Mouse (Mus musculus): ENCODE measurements around the gene Atrn.
A peak's percentile ranks its signal among the peaks of the same experiment; 100 is the strongest.

Gene Atrn

DNA sequence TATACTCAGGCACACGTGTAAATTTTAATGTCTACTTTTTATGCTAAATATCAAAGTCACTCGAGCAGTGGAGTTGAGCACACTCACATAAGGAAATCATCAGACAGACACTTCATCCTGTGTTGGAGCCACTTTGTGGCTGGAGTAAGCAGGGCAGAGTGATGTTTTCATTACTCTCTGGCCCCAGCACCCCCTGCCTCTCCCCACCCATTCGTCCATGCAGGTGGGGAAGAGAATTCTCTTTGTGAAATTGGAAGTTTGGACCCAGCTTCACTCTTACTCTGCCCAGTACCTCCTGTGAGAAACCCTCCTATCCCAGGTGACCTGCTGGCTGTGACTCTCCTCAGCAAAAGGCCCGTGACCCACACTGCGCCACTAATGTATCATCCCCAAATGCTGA is 132.4 kb downstream of the Atrn start:
- no peak for DNase-seq (ENCODE audit: low read depth, low spot score)

DNA sequence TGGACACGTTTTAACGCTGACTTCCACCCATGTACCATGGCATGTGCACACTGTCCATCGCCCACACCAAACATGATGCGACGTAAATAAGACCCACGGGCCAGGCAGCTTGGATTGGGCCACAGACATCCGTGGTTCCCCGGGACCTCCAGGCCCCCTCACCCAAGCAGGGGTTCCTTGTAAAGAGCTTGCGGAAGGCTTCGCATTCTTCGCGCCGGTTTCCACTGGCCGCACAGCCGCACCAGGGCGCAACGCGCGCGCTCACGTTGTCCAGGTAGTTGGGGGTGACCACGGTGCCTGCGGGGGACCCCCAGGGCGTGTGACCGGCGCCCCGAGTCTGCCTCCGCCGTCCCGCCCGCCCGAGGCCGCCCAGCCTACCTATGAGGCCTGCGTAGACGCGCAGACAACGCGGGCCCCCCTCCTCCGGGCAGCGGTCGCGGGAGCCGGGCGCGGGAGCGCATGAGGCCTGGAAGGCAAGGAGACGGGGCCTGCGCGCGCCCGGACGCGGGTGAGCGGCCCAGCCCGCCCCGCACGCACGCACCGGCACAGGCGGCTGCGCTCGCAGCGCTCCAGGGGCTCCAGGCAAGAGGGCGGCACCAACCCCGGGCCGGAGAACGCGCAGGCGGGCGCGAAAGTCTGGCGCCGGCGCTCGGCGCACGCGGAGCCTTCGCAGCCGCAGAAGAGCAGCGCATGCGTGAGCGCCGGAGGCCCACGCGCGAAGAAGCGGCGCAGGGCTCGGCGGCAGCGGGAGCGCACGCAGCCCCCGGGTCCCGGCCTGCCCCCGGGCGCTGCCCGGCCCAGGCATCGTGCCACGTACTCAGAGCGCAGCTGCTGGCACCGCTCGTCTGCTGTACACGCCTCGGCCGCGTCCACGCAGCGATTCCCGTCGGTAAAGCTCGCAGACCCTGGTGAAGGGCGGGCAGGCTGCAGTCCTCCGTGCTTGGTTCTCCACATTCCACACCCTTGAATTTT is 134.8 kb downstream of the Atrn start:
- DNase-seq (ENCODE audit: low read depth, low spot score) = no peak

DNA sequence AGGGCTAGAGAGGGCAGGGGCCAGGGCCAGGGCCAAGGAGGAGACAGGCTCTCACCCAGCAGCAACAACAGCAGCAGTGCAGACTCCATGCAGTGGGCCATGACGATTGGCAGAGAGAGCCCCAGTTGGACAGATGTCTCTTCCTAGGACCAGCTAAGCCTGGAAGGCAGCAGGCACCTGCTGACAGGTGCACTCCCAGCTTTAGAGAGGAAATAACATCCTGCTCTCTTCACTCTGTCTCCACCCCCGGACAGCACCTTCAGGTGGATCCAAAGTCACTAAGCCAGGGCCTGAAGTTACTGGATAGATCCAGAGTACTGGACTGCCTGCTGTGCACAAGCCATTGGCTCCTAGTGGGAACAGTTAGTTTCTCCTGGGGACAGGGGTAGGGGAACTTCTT is 136.7 kb downstream of the Atrn start, which contains the start of gene Gfra4:
TSS of gene Gfra4 (minus strand) at position 101 of the 400 bp plus-strand sequence.
- no peak for DNase-seq (ENCODE audit: low read depth, low spot score)

DNA sequence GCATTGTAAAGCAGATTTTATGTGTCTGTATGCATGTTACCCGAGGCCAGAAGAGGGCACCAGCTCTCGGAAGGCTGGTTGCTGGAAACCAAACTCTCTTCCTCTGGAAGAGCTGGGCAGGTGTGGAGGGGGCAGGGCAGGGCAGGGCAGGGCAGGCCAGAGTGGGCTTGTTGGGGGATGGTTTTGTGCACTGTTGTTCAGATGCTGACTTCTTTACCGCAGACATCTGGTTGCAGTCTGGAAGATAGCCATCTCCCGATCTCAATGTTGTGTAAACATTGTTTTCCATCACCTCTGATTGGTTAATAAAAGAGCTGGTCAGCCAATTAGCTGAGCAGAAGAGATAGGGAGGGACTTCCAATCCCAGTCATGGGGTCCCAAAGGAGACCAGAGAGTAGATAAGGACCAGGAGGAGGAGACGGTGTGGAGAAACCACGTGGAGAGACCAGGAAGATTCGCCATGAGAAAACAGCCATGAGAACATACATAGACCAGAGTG is 138.1 kb downstream of the Atrn start:
- no peak for DNase-seq (ENCODE audit: low read depth, low spot score)

DNA sequence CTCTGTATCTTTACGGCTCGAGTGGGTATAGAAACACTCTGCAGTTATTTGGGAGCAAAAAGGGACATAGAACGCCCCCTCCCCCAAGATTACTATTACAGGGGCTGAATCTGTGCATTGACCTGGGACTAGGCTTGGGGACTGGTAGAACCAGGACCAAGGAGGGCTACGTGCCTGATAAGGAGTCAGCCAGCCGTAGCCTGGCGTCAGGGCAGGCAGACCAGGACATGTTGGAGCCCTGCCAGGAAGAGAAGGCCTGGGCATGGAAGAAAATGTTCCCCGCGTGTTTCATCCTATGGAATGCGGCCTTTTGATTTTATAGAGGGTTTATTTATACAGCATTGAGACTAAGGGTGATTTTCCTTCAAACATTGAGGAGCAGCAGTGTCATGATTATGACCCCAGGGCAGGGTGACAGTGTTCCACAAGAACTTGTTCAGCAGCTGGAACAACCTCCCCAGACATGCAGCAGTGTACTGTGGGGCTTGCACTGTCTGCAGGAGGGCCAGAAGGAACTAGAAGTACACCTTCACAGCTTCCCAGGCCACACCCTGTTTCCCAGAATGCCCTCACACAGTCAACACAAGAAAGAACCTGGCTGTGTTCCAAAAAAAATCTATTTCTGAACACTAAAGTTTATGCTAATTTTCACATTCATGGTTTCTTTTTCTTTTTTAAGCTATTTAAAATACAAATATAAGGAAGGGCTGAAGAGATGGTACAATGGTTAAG is 138.9 kb downstream of the Atrn start:
- DNase-seq (ENCODE audit: low read depth, low spot score) = no peak

DNA sequence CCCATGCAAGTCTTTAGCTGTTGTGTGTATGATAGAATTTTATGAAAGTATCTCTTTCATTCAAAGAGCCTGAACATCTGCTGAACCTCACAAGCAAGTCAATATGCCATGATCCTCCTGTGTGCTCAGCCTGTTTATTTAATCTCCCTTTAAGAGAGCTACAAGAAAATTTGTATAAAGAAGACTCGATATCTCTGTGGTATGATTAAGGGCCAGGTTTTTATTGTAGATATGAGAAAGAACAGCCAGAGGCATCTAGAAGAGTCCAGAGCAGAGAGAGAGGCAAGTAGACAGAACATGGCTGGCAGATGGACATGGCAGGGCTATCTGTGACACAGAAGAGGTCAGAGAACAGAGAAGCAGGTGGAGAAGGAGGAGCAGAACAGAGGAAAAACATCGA is 139.7 kb downstream of the Atrn start:
- DNase-seq (ENCODE audit: low read depth, low spot score) = no peak

DNA sequence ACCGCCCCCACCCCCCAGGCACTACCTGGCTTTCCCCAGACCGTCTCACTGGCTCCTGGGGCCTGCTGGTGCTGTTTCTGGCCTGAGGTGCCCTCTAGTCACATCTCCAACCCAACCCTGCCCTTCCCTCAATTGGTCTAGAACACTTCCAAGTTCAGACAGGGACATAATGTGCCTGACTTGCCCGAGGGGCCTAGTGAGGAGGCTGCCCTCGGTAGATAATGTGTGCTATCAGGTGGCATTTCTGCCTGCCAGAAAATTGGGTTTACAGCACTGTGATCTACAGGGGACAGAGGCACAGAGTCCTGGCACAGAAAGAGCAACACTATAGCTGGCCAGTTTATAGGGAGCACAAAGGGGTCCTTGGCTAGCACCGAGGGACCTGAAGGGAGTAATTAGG is 145.7 kb downstream of the Atrn start:
- no peak for DNase-seq (ENCODE audit: low read depth, low spot score)

DNA sequence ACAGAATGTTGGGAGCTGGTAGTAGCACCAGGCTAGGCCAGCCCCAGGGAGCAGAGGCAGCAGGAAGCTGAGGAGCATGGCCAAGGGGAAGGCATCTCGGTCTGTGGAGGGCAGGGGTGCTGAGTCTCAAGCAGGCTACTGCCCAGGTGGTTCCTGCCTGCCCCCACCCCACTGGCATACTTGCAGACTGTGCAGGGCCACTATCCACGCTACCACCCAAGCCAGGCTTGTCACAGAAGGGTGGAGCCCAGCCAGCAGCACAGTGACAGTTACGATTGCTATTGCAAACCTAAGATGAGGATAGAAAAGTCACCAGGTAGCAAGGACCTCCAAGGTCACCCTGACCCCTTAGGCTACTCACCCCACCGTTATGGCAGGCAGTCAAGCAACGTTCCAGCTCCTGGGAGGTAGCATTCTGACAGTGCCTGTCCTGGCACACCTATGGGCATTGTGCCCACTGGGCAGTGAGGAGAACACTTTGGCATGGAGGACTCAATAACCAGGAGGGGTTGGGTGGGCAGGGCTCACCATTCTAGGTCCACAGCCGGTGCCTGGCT is 146.6 kb downstream of the Atrn start:
- DNase-seq (ENCODE audit: low read depth, low spot score) = no peak

DNA sequence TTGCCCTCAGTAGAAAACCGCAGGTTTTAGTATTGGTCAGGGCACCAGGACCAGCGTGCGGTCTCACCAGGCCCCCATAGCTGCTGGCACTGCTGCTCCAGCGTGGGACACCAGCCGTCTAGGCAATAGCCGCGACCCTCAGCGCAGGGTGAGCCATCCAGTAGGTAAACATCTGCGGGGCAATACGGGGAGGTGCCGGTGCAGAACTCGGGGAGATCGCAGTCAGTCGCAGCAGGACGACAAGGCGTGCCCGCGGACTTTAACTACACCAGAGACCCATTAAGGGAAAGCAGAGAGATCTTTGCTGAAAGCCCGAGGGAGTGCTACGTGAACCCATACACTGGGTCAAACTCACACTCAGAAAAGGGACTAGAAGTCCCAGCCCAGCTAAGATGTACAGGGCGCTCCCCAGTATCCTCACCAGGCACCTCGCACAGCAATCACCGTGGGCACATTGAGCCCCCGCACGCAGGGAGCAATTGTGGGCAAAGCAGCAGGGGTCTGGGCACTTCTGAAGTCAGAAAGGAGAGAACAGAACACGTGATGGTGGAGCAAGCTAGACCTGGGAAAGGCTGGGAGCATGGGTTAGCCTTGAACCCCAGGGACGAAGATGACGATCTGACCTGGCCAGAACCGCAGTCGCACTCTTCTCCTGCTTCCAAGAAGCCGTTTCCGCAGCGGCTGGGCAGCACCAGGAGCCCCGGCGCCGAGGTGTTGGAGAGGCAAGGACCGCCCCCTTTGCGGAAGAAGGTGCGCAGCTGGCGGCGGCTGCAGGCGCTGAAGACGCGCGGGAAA is 147.8 kb downstream of the Atrn start:
- peak; percentile 12 for DNase-seq (ENCODE audit: low read depth, low spot score)

DNA sequence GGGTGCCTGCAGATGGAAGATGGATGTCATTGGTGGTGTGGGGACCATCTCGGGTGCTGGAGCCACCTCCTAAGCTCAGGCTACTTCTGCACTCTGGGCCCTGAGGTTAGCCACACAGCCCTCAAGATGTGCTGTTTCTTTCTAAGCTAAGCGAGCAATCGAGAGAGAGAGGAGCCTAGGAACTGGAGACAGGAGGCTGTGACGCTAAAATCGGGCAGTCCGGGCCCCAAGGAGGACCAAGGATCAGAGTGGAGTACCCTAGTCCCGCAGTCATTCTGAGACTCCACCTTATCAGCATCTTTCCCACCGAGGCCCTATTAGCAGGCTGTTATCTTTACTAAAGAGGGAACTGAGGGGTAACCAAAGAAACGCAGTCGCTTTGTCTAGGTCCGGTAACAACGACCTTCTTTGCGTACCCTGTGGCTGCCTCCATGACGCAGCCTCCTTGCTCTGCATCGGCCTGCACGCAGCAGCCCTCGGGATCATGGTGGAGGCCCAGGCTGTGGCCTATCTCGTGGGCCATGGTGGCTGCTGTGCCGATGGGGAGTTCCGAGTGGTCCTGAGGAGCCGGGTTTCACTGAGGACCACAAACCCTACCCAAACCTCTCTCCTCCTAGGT is 148.5 kb downstream of the Atrn start:
- no peak for DNase-seq (ENCODE audit: low read depth, low spot score)

DNA sequence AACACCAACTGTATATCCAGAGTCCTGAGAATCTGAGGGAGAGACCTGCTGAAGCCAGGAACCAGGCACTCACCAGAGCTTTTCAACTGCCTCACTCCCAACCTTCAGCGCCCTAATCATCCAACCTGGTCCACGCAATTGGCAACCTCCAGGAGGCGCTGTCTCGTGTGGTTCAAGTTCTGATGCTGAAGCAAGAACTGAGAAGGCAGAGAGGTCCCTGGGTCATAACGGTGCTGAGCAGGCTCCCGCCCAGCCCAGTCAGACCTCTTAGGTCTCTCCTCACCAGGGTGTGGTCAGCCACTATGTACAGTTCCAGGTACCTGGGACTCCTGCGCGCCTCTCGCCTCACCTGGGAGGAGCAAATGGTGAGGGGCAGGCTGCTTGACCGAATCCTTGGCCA is 149.3 kb downstream of the Atrn start:
- peak; percentile 74 for DNase-seq (ENCODE audit: low read depth, low spot score)

DNA sequence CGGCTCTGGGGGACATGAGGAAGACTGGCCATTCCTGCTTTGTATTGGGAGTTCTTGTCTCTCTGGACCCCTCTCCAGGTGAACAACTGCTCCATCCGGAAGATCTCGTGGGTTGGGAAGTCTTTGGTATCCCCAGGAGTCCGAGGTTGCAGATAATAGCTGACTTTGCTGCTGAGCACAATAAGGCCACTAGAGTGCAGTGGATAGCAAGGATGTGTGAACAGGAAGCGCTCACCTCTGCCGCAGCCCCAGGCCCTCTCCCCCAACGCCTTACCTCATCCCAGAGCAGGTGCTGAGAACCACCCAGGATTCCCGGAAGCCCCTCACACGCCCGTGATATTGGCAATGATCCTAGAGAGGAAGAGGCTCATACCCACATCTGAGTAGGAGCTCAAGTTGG is 149.9 kb downstream of the Atrn start:
- peak; percentile 59 for DNase-seq (ENCODE audit: low read depth, low spot score)

DNA sequence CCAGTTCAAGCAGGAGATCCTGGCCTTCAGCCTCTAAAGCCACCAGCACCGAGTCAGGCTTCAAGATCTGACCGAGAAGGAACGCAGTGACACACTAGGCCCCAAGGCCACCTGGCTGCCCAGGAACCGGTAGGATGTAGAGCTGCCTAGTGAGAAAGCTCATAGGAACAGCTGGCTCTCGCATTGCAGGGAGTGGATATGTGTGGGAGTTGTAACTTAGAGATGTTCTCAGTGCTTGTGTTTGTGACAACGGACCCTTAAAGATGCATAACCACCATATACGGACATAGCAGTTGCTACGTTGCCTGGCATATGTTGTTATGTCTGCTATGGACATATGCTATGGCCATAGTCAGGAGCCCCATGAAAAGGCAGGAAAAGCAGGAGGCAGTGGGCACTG is 152.4 kb downstream of the Atrn start:
- no peak for DNase-seq (ENCODE audit: low read depth, low spot score)

DNA sequence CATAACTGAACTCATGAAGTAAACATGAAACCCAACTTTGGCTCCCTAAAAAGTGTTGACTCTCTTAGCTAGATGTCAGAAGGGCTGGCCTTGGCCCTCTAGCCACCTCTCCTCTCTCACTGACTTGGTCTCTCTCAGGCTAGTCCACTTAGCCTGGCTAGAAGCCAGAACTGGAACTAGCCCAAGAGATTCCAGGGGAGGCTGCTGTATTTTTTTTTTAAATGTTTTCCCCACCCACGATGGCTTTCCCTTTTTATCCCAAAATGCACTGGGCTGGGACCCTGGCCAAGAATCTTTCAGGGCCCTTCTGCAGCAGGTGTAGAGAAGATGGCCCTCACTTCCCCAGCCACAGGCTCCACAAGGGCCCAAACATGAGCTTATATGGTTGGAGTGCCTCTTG is 153.1 kb downstream of the Atrn start:
- DNase-seq (ENCODE audit: low read depth, low spot score) = no peak

DNA sequence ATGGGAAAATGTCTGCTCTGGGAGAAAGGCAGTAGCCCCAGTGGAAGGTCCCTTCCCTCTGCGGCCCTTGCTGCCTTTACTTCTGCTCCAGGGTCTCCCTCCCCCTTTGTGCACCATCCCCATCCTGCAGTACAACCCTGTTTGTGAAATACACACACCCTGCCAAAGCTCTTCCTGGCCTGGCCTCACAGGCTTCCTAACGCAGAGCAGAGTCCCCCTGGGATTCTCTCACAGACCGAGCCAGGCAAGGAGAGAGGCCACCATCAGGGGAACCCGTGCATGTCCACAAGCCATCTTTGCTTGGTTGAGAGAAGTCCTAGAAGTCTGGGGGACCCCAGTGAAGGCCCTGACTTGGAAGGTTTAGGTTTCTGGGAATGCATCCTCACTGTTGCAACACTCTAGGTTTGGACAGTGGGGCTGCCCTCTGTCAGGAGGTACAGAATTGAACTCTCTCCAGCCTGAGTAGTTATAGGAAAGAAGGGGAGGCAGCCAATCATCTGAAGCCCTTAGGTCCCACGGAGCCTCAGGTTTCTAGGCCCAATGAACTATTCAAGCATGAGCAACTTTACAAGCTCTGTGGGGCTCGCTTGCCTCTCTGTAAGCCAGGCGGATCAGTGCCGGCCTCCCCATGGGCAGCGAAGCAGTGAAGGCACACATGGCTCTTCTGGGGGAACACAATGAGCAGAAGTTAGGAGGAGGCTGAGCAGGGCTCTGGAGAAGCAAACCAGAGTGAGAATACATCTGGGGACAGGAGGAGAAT is 153.7 kb downstream of the Atrn start:
- no peak for DNase-seq (ENCODE audit: low read depth, low spot score)

DNA sequence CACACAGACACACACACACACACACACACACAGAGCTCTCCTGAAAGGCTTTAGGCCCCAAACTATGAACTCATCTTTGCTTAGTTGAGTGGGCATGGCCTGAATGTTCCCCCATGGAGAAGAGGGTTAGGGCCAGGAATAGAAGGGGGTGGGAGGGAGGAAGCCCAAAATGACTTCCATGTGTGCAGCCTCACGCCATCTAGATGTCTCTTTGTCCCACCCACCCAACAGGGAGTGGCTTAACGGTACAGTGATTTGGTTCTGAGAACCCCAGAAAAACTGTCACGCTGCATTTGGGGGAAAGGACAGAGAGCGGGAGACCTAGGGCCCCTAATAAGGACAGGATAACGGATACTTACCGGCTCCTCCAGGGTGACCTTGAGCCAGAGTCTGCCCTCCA is 154.5 kb downstream of the Atrn start:
- no peak for DNase-seq (ENCODE audit: low read depth, low spot score)

DNA sequence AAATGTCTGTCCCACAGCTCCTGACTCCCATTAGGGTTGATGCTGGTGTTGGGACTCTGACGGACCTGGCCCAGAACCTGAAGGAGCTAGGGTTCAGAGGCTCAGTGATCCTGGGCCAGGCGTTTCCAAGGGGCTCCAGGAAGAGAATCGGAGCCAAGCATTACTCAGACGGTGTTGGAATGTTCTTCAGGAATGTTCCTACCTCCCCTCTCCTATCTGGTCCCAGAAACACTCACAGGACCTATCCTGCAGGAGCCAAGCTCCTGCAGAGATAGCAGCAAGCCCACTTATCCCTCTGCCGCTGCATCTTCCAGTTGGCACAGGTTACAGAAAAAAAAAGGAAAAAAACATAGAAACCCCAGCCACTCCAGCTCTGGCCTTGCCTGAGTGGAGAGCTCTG is 155.3 kb downstream of the Atrn start:
- no peak for DNase-seq (ENCODE audit: low read depth, low spot score)

DNA sequence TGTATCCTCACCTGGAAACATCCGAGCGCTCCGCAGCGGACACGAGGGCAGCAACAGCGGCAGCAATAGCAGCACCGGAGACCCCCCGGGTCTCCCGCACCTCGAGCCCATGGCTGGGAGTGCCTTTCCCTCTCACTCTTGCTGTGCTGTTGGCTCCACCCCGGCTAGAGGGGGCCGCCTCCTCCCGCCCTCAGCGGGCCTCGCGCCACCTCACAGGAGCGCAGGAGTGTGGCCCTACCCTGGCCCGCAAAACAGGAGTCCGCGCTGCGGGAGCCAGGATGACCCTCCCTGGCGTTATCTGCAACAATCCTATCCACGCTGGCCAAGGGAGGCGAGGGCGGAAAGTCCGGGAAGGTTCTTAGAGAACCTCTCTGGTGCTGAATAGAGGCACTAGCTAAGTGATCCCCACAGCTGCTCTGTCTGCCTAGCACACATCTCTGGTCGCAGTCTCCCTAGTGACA is 157.1 kb downstream of the Atrn start, which contains the start of gene Adam33:
TSS of gene Adam33 (minus strand) at position 411 of the 461 bp plus-strand sequence.
- no peak for DNase-seq (ENCODE audit: low read depth, low spot score)

DNA sequence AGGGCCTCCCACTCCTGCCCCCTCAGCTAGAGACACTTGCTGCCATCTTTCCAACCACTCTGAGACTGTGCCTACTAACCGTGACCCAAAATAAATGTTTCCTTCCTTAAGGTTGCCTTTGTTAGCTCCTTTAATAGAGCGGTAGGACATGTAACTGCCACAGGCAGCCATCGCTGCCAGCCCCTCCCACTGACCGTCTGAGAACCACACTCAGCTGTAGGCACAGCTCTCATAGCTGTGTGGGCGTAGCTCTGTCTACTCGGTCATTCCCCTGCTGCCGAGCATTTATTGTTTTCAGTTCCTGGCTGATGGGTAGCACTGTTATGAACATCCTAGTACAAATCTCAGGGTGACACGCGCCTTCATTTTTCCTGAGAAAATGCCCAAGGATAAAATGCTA is 160.0 kb downstream of the Atrn start:
- no peak for DNase-seq (ENCODE audit: low read depth, low spot score)

DNA sequence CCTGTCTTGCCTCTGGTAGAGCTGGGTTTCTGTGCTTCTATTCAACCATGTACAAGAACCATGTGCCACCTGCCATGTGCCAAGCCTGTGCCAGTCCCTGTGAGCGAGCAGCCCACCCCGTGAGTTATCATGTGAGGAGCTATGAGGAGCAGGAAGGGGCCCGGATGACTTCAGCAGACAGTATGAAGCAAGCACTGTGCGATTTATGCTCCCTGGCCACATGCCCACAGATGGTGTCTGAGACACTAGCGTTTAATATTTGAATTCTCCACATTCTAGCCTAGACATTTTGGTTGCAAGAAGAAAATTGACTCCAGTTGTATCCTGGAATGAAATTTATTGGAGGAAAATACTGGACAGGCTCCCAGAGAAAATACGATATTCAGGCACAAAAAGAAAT is 161.2 kb downstream of the Atrn start:
- DNase-seq (ENCODE audit: low read depth, low spot score) = no peak
